Mouse (Mus musculus): Measurements from ENCODE around the gene Sulf2. TPM values are rescaled to one million over a fixed set of nuclear protein-coding genes. Genes with fewer than 3 reads are reported as not detected.

Sulf2 gene
- total and polyA plus RNA-seq, 3 experiments: not detected

DNA sequence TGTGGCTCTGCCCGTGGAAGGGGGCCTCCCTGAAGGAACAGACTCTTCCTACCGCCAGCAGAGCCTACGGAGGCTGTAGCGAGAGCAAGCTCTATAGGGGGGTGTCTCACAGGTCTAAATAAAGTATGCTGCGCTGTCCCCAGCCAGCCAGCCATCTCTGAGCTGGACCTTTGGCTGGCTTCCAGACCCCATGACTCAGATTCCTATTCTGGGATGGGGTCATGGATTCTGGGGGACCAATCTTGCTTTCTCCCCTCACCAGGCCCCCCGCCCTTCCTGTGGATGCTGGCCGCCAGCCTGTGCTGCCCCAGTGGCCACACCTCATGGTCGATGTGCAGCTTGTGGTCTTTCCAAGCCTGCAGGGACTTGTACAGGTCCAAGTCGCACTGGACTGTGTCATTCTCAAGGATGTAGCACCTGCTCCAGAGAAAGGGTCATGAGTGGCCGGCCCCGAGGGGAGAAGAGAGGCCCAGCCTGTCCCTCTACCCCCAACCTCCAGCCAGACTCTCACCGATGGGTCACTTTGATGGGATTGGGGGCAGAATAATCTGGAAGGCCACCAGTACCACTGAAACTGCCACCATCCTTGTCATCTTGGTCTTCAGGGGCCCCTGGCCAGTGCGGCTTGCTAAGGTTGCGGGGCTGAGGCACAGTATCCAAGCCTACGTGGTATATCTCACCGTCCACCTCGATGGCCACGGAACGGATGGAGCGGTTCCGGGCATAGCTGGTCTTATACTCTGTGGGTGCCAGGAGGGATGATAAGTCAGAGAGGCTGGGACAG is 74.3 kb downstream of the Sulf2 start:
- in situ Hi-C loops (cut with MboI; ENCODE audit: low pct_ligation_motif_present, low pct_unique_long_range_greater_than_20kb, low sequenced_read_pairs) (loop anchor here (25.0 kb wide), 2 partner anchors 544 to 706 kb away; partner anchors contain the start of gene Trp53rkb), dilution Hi-C loops (cut with MboI; ENCODE audit: extremely low pct_ligation_motif_present, extremely low pct_unique_long_range_greater_than_20kb, low sequenced_read_pairs) (no loop called here)
- peaks cover 8 to 38% of the 10 kb centered on the region in 2 experiments for H3K4me1 ChIP-seq (ENCODE audit: control insufficient read depth in 1 of 2, insufficient read depth in 2 of 2)
- no peak overlapping the region for H3K9ac ChIP-seq (ENCODE audit: insufficient read depth, low read depth)
- no peak overlapping the region for H3K4me3 ChIP-seq (replicated peaks in 1 of 3; ENCODE audit: low read depth in 2 of 3, low read length in 2 of 3, poor library complexity in 1 of 3)
- H3K4me2 ChIP-seq (ENCODE audit: insufficient read depth, low read depth, poor library complexity, severe bottlenecking): no peak overlapping the region
- peaks cover 8% of the 10 kb centered on the region for H3K27me3 ChIP-seq (replicated peaks)
- TF ChIP-seq ZKSCAN1 (IDR thresholded peaks at IDR 0.05; ENCODE audit: borderline replicate concordance, low read depth, low read length) (no peak), MAZ (IDR thresholded peaks at IDR 0.05; ENCODE audit: low read depth, low read length) (no peak), NRF1 (IDR thresholded peaks at IDR 0.05; ENCODE audit: low read depth, low read length) (no peak), CTCF (conservative IDR thresholded peaks at IDR 0.05 in 1 of 2, IDR thresholded peaks at IDR 0.05 in 1 of 2; ENCODE audit: low read depth in 2 of 2, low read length in 2 of 2) (no peak)
- H3K79me2 ChIP-seq (replicated peaks; ENCODE audit: control insufficient read depth, extremely low read depth, insufficient read depth, poor library complexity, severe bottlenecking): no peaks in the 10 kb centered on the region
- H3K36me3 ChIP-seq (replicated peaks in 1 of 2; ENCODE audit: control insufficient read depth in 1 of 2, insufficient read depth in 1 of 2, low read length in 1 of 2): no peaks in the 10 kb centered on the region
- no peak overlapping the region for H3K27ac ChIP-seq (ENCODE audit: insufficient read depth, low read depth)
- H3K9me3 ChIP-seq (replicated peaks; ENCODE audit: low read length): no peaks in the 10 kb centered on the region
- no peak for DNase-seq (ENCODE audit: extremely low read depth)

GRCm38 (mm10) chr2:166079961-166080885 is 75.2 kb downstream of the Sulf2 start:
- peak; percentile 58 for DNase-seq (ENCODE audit: extremely low read depth)
- in situ Hi-C loops (cut with MboI; ENCODE audit: low pct_ligation_motif_present, low pct_unique_long_range_greater_than_20kb, low sequenced_read_pairs) (loop anchor here (25.0 kb wide), 2 partner anchors 543 to 707 kb away; partner anchors contain the start of gene Trp53rkb), dilution Hi-C loops (cut with MboI; ENCODE audit: extremely low pct_ligation_motif_present, extremely low pct_unique_long_range_greater_than_20kb, low sequenced_read_pairs) (no loop called here)
- Histone ChIP-seq H3K4me2 (ENCODE audit: insufficient read depth, low read depth, poor library complexity, severe bottlenecking) (no peak overlapping the region), H3K27me3 (replicated peaks) (peaks cover 8% of the 10 kb centered on the region), H3K27ac (ENCODE audit: insufficient read depth, low read depth) (no peak overlapping the region), H3K9ac (ENCODE audit: insufficient read depth, low read depth) (no peak overlapping the region), H3K4me1 (ENCODE audit: control insufficient read depth in 1 of 2, insufficient read depth in 2 of 2) (peaks cover 8 to 38% of the 10 kb centered on the region in 2 experiments), H3K9me3 (replicated peaks; ENCODE audit: low read length) (no peaks in the 10 kb centered on the region), H3K36me3 (replicated peaks in 1 of 2; ENCODE audit: control insufficient read depth in 1 of 2, insufficient read depth in 1 of 2, low read length in 1 of 2) (no peaks in the 10 kb centered on the region), H3K79me2 (replicated peaks; ENCODE audit: control insufficient read depth, extremely low read depth, insufficient read depth, poor library complexity, severe bottlenecking) (no peaks in the 10 kb centered on the region), H3K4me3 (replicated peaks in 1 of 3; ENCODE audit: low read depth in 2 of 3, low read length in 2 of 3, poor library complexity in 1 of 3) (no peak overlapping the region)
- no peak for TF ChIP-seq ZC3H11A (IDR thresholded peaks at IDR 0.05; ENCODE audit: low read depth, low read length)
- no peak for TF ChIP-seq TBP (conservative IDR thresholded peaks at IDR 0.05; ENCODE audit: low read depth, low read length)
- TF ChIP-seq EP300 (IDR thresholded peaks at IDR 0.05; ENCODE audit: low read length): no peak
- no peak for TF ChIP-seq TCF12 (IDR thresholded peaks at IDR 0.05; ENCODE audit: low read depth, low read length)
- no peak for TF ChIP-seq NELFE (IDR thresholded peaks at IDR 0.05; ENCODE audit: low read depth, low read length)
- no peak for TF ChIP-seq RAD21 (IDR thresholded peaks at IDR 0.05; ENCODE audit: low read depth, low read length)
- TF ChIP-seq RCOR1 (conservative IDR thresholded peaks at IDR 0.05; ENCODE audit: low read depth, low read length): no peak
- no peak for TF ChIP-seq USF1 (IDR thresholded peaks at IDR 0.05; ENCODE audit: low read depth, low read length)
- TF ChIP-seq ZMIZ1 (IDR thresholded peaks at IDR 0.05; ENCODE audit: low read depth, low read length): no peak
- TF ChIP-seq SMC3 (IDR thresholded peaks at IDR 0.05; ENCODE audit: low read depth, low read length): no peak
- TF ChIP-seq IRF4 (IDR thresholded peaks at IDR 0.05; ENCODE audit: low read depth, low read length): no peak
- no peak for TF ChIP-seq MAX (IDR thresholded peaks at IDR 0.05; ENCODE audit: low read length)
- no peak for TF ChIP-seq GABPA (IDR thresholded peaks at IDR 0.05; ENCODE audit: insufficient replicate concordance, low read depth, low read length)
- TF ChIP-seq E2F4 (IDR thresholded peaks at IDR 0.05; ENCODE audit: insufficient replicate concordance, low read depth, low read length): no peak
- no peak for TF ChIP-seq NRF1 (IDR thresholded peaks at IDR 0.05; ENCODE audit: low read depth, low read length)
- TF ChIP-seq POLR2A (IDR thresholded peaks at IDR 0.05; ENCODE audit: low read depth, low read length): no peak
- no peak for TF ChIP-seq KAT2A (IDR thresholded peaks at IDR 0.05; ENCODE audit: insufficient replicate concordance, low read length)
- no peak for TF ChIP-seq USF2 (conservative IDR thresholded peaks at IDR 0.05; ENCODE audit: low read depth, low read length)
- TF ChIP-seq HCFC1 (IDR thresholded peaks at IDR 0.05; ENCODE audit: low read depth, low read length): no peak
